Mouse (Mus musculus) stomach, postnatal 0 days (tissue): ENCODE results near the gene Gm21970.

Experiments used
- CTCF ChIP-seq: IDR thresholded peaks from 2 replicates; pipeline ENCODE4 v1.5.1; 2016; ENCODE audit warnings: antibody characterized with exemption, low read depth, mild to moderate bottlenecking, moderate library complexity
- EP300 ChIP-seq: optimal IDR thresholded peaks from 2 replicates; pipeline ENCODE3; 2016; ENCODE audit warnings: antibody characterized with exemption

GRCm38 (mm10) chr16:91360162-91360561, 31.4 kb upstream of the Gm21970 start:
- TF ChIP-seq CTCF (no peak), EP300 (no peak)
